Mouse (Mus musculus) bone marrow macrophage, adult 2 months (primary cell): ENCODE measurements around the gene Fndc3b.

Source experiments
- CTCF ChIP-seq: IDR thresholded peaks from 2 replicates; pipeline ENCODE4 v1.5.1; 2012; ENCODE audit warnings: low read depth, mild to moderate bottlenecking, low read length, moderate library complexity
- POLR2A ChIP-seq: IDR thresholded peaks from 2 replicates; pipeline ENCODE4 v1.6.1; 2012; ENCODE audit warnings: mild to moderate bottlenecking, low read depth, low read length, borderline replicate concordance

- TF ChIP-seq CTCF: no peak
- TF ChIP-seq POLR2A: no peak
These were observed 278.1 kb downstream of the Fndc3b start for GRCm38 (mm10) chr3:27432981-27433380.
